Mouse (Mus musculus) myocyte (in vitro differentiated cells): Measurements from ENCODE around the gene Plxna4.

Experiments used
- MAX ChIP-seq: IDR thresholded peaks from one replicate; pipeline ENCODE4 v1.6.1; 2011; ENCODE audit warnings: low read depth, mild to moderate bottlenecking, control low read depth
- POLR2A ChIP-seq: IDR thresholded peaks from one replicate; pipeline ENCODE4 v1.6.1; 2011; ENCODE audit warnings: low read depth, mild to moderate bottlenecking, control low read depth, moderate library complexity; ENCODE audit not compliant: insufficient read length
- TCF12 ChIP-seq: IDR thresholded peaks from one replicate; pipeline ENCODE4 v1.6.1; 2011; ENCODE audit warnings: mild to moderate bottlenecking, control low read depth; ENCODE audit not compliant: poor library complexity, insufficient read depth, severe bottlenecking
- USF1 ChIP-seq: IDR thresholded peaks from one replicate; pipeline ENCODE4 v1.6.1; 2011; ENCODE audit warnings: low read depth, mild to moderate bottlenecking, control low read depth, moderate library complexity

DNA sequence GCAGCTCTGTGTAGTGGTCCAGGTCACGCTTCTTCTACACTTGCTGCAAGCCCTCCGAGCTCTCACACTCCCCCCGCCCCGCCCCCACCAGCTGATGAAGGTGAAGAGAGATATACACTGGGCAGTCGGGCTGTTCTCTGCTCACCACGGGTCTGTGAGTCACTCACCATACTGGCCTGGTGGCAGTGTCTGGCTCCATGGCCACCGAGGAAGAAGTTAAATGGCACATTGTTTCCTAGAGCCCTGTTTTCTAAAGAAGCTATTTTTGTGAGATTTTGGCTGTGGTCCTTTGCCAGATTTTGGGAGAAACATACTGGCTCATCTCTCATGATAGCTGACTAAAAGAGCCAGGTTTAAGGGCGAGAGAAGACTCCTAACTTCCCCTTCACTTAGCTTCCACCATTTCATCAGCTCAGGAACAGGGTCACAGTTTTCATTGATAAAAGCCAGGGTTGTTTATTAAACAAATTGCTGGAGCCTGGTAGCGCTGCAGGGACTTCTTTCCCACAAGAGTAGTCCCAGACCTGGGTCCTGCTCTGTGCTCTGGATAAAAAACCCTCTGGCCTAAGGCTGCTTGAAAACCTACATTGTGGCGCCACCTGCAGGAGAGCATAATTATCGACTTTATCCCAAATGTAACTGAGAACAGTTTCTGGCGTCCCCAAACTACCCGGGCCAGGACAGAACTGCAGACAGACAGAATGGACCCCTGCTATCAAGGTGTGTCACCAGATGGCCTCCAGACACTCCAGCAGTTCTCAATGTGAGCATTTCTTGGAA lies 3.2 kb upstream of the Plxna4 start:
- no peak for TF ChIP-seq POLR2A
- no peak for TF ChIP-seq TCF12
- no peak for TF ChIP-seq MAX
- TF ChIP-seq USF1: no peak
